Mouse (Mus musculus): ENCODE measurements at regions not wholly inside any gene's neighbourhood (a gene's known extent, or its start where the extent isn't known, plus 50 kb on each side); places are given as distances from the start of the nearest gene placed in this dataset.

DNA sequence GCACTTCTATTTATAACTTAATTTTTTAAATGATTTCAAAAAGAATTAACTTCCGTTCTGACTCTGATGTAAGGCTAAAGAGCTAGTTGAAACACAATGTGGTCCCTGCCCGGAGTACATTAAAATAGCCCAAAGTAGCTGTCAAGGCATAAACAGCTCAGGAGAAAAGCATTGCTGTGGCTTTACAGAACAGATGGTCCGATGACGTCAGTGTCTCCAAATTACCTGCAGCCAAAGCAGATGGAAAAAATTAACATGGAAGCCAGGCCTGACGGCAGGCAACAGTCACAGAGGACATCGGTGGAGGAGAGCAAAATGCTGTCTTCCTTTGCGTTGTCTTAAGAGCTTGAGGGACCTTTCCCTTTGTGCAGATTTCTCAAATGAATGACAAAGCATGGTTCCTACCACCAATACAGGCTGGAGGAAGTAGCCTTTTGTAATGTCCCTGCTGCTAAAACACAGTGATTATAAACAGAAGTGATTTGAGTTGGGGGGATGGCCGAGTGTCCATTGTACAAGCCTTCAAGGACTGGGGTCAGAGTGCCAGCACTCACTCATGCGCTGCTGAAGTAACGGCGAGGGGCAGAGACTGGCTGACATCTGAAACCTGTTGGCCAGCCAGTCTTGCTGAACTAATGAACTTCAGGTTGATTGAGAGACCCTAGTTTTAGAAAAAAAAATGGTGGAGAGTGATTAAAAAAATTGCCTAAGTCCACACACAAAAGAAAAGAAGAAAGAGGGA is 101.8 kb upstream of the Plcl2 start:
- no peak for TF ChIP-seq EP300 (IDR thresholded peaks at IDR 0.05; ENCODE audit: low read depth)
- no peak for TF ChIP-seq CTCF (IDR thresholded peaks at IDR 0.05; ENCODE audit: low read depth)
